Mouse (Mus musculus): ENCODE data around the gene Gpc6. TPM values are rescaled to one million over a fixed set of nuclear protein-coding genes. Genes with fewer than 3 reads are reported as not detected.

The Gpc6 gene
- total and polyA plus RNA-seq, 3 experiments = not detected

GRCm38 (mm10) chr14:117951265-117951664 is 1026.2 kb downstream of the Gpc6 start:
- no peaks in the 10 kb centered on the region for H3K4me1 ChIP-seq (ENCODE audit: control insufficient read depth in 1 of 2, insufficient read depth in 2 of 2, low read length in 2 of 2)
- TF ChIP-seq GABPA (IDR thresholded peaks at IDR 0.05; ENCODE audit: low read depth, low read length) (no peak), TCF12 (IDR thresholded peaks at IDR 0.05; ENCODE audit: low read depth, low read length) (no peak), RCOR1 (IDR thresholded peaks at IDR 0.05; ENCODE audit: low read depth, low read length) (no peak), USF1 (IDR thresholded peaks at IDR 0.05; ENCODE audit: low read depth, low read length) (no peak), E2F4 (IDR thresholded peaks at IDR 0.05; ENCODE audit: borderline replicate concordance, low read depth, low read length) (no peak), USF2 (IDR thresholded peaks at IDR 0.05; ENCODE audit: borderline replicate concordance in 1 of 2, insufficient read depth in 1 of 2, low read depth in 1 of 2, low read length in 2 of 2) (no peak), CHD1 (IDR thresholded peaks at IDR 0.05; ENCODE audit: low read depth, low read length) (no peak), JUND (IDR thresholded peaks at IDR 0.05; ENCODE audit: low read depth, low read length) (no peak), SMC3 (IDR thresholded peaks at IDR 0.05; ENCODE audit: low read depth, low read length) (no peak), NELFE (IDR thresholded peaks at IDR 0.05; ENCODE audit: low read depth, low read length) (no peak), ZC3H11A (IDR thresholded peaks at IDR 0.05; ENCODE audit: low read depth, low read length) (no peak), GATA1 (IDR thresholded peaks at IDR 0.05; ENCODE audit: low read depth, low read length) (no peak), SIN3A (IDR thresholded peaks at IDR 0.05; ENCODE audit: low read length) (no peak), KAT2A (conservative IDR thresholded peaks at IDR 0.05; ENCODE audit: low read depth, low read length) (no peak)
- no peak overlapping the region for H3K4me3 ChIP-seq (ENCODE audit: control insufficient read depth in 1 of 2, insufficient read depth in 1 of 2, low read depth in 2 of 2, low read length in 2 of 2)
- no peak overlapping the region for H3K27ac ChIP-seq (ENCODE audit: control insufficient read depth, low read depth, low read length)
- no peaks in the 10 kb centered on the region for H3K9me3 ChIP-seq (replicated peaks; ENCODE audit: insufficient read depth, low read length)
- H3K36me3 ChIP-seq (ENCODE audit: control insufficient read depth in 1 of 2, insufficient read depth in 2 of 2, low read length in 2 of 2) = no peaks in the 10 kb centered on the region
- DNase-seq (ENCODE audit: low read depth, low spot score) = no peak
- no peak overlapping the region for H3K9ac ChIP-seq (ENCODE audit: control insufficient read depth, low read depth, low read length, poor library complexity, severe bottlenecking)
- H3K79me2 ChIP-seq (ENCODE audit: control insufficient read depth, insufficient read depth, low read length, poor library complexity) = no peaks in the 10 kb centered on the region
- H3K27me3 ChIP-seq (ENCODE audit: control insufficient read depth in 1 of 2, insufficient read depth in 2 of 2, low read length in 2 of 2) = no peaks in the 10 kb centered on the region

GRCm38 (mm10) chr14:117951686-117952085 is 1026.6 kb downstream of the Gpc6 start:
- H3K9ac ChIP-seq (ENCODE audit: control insufficient read depth, low read depth, low read length, poor library complexity, severe bottlenecking) = no peak overlapping the region
- no peak for DNase-seq (ENCODE audit: low read depth, low spot score)
- TF ChIP-seq TAL1 (IDR thresholded peaks at IDR 0.05; ENCODE audit: low read length) (no peak), ETS1 (IDR thresholded peaks at IDR 0.05; ENCODE audit: low read depth, low read length) (no peak), CTCF (IDR thresholded peaks at IDR 0.05 in 2 of 3, conservative IDR thresholded peaks at IDR 0.05 in 1 of 3; ENCODE audit: control insufficient read depth in 1 of 3, insufficient read depth in 1 of 3, low read depth in 2 of 3, low read length in 3 of 3, poor library complexity in 1 of 3, severe bottlenecking in 1 of 3) (no peak), BHLHE40 (IDR thresholded peaks at IDR 0.05; ENCODE audit: borderline replicate concordance, low read depth, low read length) (no peak), ZC3H11A (IDR thresholded peaks at IDR 0.05; ENCODE audit: low read depth, low read length) (no peak)
- no peaks in the 10 kb centered on the region for H3K4me1 ChIP-seq (ENCODE audit: control insufficient read depth in 1 of 2, insufficient read depth in 2 of 2, low read length in 2 of 2)
- no peaks in the 10 kb centered on the region for H3K27me3 ChIP-seq (ENCODE audit: control insufficient read depth in 1 of 2, insufficient read depth in 2 of 2, low read length in 2 of 2)
- no peaks in the 10 kb centered on the region for H3K79me2 ChIP-seq (ENCODE audit: control insufficient read depth, insufficient read depth, low read length, poor library complexity)
- H3K27ac ChIP-seq (ENCODE audit: control insufficient read depth, low read depth, low read length) = no peak overlapping the region
- no peaks in the 10 kb centered on the region for H3K9me3 ChIP-seq (replicated peaks; ENCODE audit: insufficient read depth, low read length)
- no peaks in the 10 kb centered on the region for H3K36me3 ChIP-seq (ENCODE audit: control insufficient read depth in 1 of 2, insufficient read depth in 2 of 2, low read length in 2 of 2)
- H3K4me3 ChIP-seq (ENCODE audit: control insufficient read depth in 1 of 2, insufficient read depth in 1 of 2, low read depth in 2 of 2, low read length in 2 of 2) = no peak overlapping the region
